In genomic region chr8:103813954-103814591, GRCm38 (mm10) we compare ENCODE assay signal across 9 mouse cellular contexts.
DNase-seq lines count a peak whose midpoint lies in the region; ATAC-seq and TF ChIP-seq lines count a peak whose summit lies in the region.
"Had no signal": no experiment of that assay in that cellular context is flagged by ENCODE, and none has a peak within 500 bp of the region (broad histone marks: within the 10 kb centered on the region; RNA-seq: fewer than 3 reads in every experiment).

No protein-coding gene starts in this region.

- WGBS in hindbrain, embryonic 15.5 days = 43% methylated on average over 10 of the region's 10 CpGs
- 66% methylated on average over 10 of the region's 10 CpGs for WGBS in hindbrain, embryonic 11.5 days
- WGBS in limb, embryonic 12.5 days = 18% methylated on average over 10 of the region's 10 CpGs

- no peak overlapping the region for H3K27ac ChIP-seq in hindbrain, embryonic 15.5 days (replicated peaks)
- H3K27ac ChIP-seq in hindbrain, embryonic 11.5 days (ENCODE audit: low read depth, low read length) = no peak overlapping the region
- H3K27ac ChIP-seq in embryonic fibroblast, embryonic 13.5 days (ENCODE audit: insufficient read depth, low read length) = peak overlapping the region; percentile 94
- peak overlapping the region; percentile 90 for H3K27ac ChIP-seq in limb, embryonic 12.5 days

- TF ChIP-seq POLR2A in embryonic fibroblast, embryonic 13.5 days (IDR thresholded peaks at IDR 0.05; ENCODE audit: low read depth, low read length) = no peak

- 0 out of 2 replicates have a peak, but pooled peaks cover 4% of the 10 kb centered on the region for H3K4me1 ChIP-seq in hindbrain, embryonic 15.5 days (replicated peaks)
- H3K4me1 ChIP-seq in hindbrain, embryonic 11.5 days (replicated peaks; ENCODE audit: control insufficient read depth, insufficient read depth, low read length) = no peaks in the 10 kb centered on the region
- H3K4me1 ChIP-seq in embryonic fibroblast, embryonic 13.5 days (ENCODE audit: control insufficient read depth, insufficient read depth, low read length) = peaks cover 20% of the 10 kb centered on the region
- H3K4me1 ChIP-seq in limb, embryonic 12.5 days (replicated peaks) = peaks cover 59% of the 10 kb centered on the region

- no peak overlapping the region for H3K4me3 ChIP-seq in hindbrain, embryonic 15.5 days
- H3K4me3 ChIP-seq in hindbrain, embryonic 11.5 days (ENCODE audit: low read depth, low read length) = no peak overlapping the region
- no peak overlapping the region for H3K4me3 ChIP-seq in embryonic fibroblast, embryonic 13.5 days (ENCODE audit: insufficient read depth, low read length)
- H3K4me3 ChIP-seq in limb, embryonic 12.5 days (replicated peaks) = no peak overlapping the region
- H3K4me3 ChIP-seq: erythroblast, embryonic 14.5 days had no signal

- H3K9me3 ChIP-seq in hindbrain, embryonic 15.5 days = no peaks in the 10 kb centered on the region
- H3K9me3 ChIP-seq in hindbrain, embryonic 11.5 days (ENCODE audit: control insufficient read depth, low read length) = no peaks in the 10 kb centered on the region
- H3K9me3 ChIP-seq in limb, embryonic 12.5 days = no peaks in the 10 kb centered on the region

- no peak overlapping the region for H3K9ac ChIP-seq in hindbrain, embryonic 15.5 days
- no peak overlapping the region for H3K9ac ChIP-seq in hindbrain, embryonic 11.5 days (ENCODE audit: low read depth, low read length)
- no peak overlapping the region for H3K9ac ChIP-seq in limb, embryonic 12.5 days (replicated peaks)

- H3K36me3 ChIP-seq in hindbrain, embryonic 15.5 days = no peaks in the 10 kb centered on the region
- no peaks in the 10 kb centered on the region for H3K36me3 ChIP-seq in hindbrain, embryonic 11.5 days (ENCODE audit: control insufficient read depth, insufficient read depth, low read length)
- H3K36me3 ChIP-seq in limb, embryonic 12.5 days = no peaks in the 10 kb centered on the region

- TF ChIP-seq CTCF in embryonic fibroblast, embryonic 13.5 days (IDR thresholded peaks at IDR 0.05; ENCODE audit: borderline replicate concordance, insufficient read depth, low read length) = no peak

- DNase-seq in hindbrain, embryonic 11.5 days (ENCODE audit: low spot score) = no peak
- peak; percentile 94 for DNase-seq in Muller cell, postnatal 12 days (ENCODE audit: inconsistent ontology term)
- no peak for DNase-seq in left cerebral cortex, adult 18-20 months (ENCODE audit: low spot score in 2 of 2)
- DNase-seq in urinary bladder, postnatal 25 days (ENCODE audit: low spot score) = no peak

- peak; percentile 73; the same call in 1 of the 2 replicates for ATAC-seq in hindbrain, embryonic 15.5 days (ENCODE audit: low FRiP score, low read depth)
- no peak for ATAC-seq in hindbrain, embryonic 11.5 days (ENCODE audit: low FRiP score)
- ATAC-seq in limb, embryonic 12.5 days (ENCODE audit: insufficient number of reproducible peaks, insufficient read depth, low FRiP score, low TSS enrichment, low read depth) = no peak
- no peak for ATAC-seq in megakaryocyte-erythroid progenitor cell, adult 5-6 weeks (replicated peaks; ENCODE audit: low FRiP score, low TSS enrichment, poor library complexity, severe bottlenecking)

- 0 out of 2 replicates have a peak overlapping the region, but pooled peaks have one; percentile 3 for H3K4me2 ChIP-seq in hindbrain, embryonic 15.5 days
- H3K4me2 ChIP-seq in hindbrain, embryonic 11.5 days (replicated peaks; ENCODE audit: low read depth, low read length) = no peak overlapping the region
- H3K4me2 ChIP-seq in limb, embryonic 12.5 days = peak overlapping the region; percentile 20; the same call in 1 of the 2 replicates

- H3K27me3 ChIP-seq in hindbrain, embryonic 15.5 days = no peaks in the 10 kb centered on the region
- H3K27me3 ChIP-seq in hindbrain, embryonic 11.5 days (ENCODE audit: control insufficient read depth, insufficient read depth, low read length) = no peaks in the 10 kb centered on the region
- no peaks in the 10 kb centered on the region for H3K27me3 ChIP-seq in limb, embryonic 12.5 days

Comparison
In these comparisons a context has a peak if more than half of its experiments do, and no peak if none do; other contexts are left out.
1. H3K27ac ChIP-seq: peak in embryonic fibroblast, embryonic 13.5 days (single experiment) and limb, embryonic 12.5 days (single experiment); none in hindbrain, embryonic 15.5 days (single experiment) and hindbrain, embryonic 11.5 days (single experiment).